Mouse (Mus musculus) erythroblast, embryonic 14.5 days (primary cell): ENCODE results near the gene Mettl7a2.

ENCODE experiments used
- GATA1 ChIP-seq: IDR thresholded peaks from 2 replicates; pipeline ENCODE4 v1.6.1; 2012; ENCODE audit warnings: low read length, inconsistent platforms, mixed read lengths
- TAL1 ChIP-seq: IDR thresholded peaks from 3 replicates; pipeline ENCODE4 v1.6.1; 2012; ENCODE audit warnings: low read length, inconsistent platforms, mixed read lengths

GRCm38 (mm10) chr15:100401811-100402210 lies 48.8 kb downstream of the Mettl7a2 start:
- TF ChIP-seq GATA1, result no peak
- TF ChIP-seq TAL1, result no peak
